Mouse (Mus musculus) cerebellum, adult 2 months (tissue): ENCODE measurements around the gene Tnf.

ENCODE experiments used
- CTCF ChIP-seq: fragments of 200-500 bp; IDR thresholded peaks from 2 replicates; pipeline ENCODE4 v1.5.1; 2011; ENCODE audit warnings: low read depth, mild to moderate bottlenecking, control low read depth, low read length, moderate library complexity, borderline replicate concordance; ENCODE audit not compliant: insufficient read depth
- POLR2A ChIP-seq: fragments of 200-500 bp; IDR thresholded peaks from 2 replicates; pipeline ENCODE4 v1.6.1; 2011; ENCODE audit warnings: low read length, control low read depth, borderline replicate concordance; ENCODE audit not compliant: insufficient read depth

DNA sequence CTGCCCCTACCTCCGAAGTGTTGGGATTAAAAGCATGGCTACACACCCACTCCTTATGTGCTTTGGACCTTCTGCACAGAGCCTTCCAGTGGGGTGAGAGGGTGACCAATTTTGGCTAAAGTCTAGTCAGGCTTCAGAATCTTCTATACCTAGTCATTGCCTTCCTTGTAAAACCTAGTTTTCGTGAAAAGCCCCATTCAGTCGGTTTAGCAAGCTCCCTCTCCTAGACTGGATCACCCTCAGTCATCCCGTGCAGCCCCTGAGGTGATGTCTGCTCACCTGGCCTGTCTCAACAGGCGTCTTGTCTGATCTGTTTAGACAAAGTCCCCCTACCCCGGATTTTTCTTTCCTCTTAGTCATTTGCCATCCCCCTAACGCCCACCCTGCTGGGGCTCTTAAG is 3.8 kb downstream of the Tnf start:
- TF ChIP-seq POLR2A (no peak), CTCF (no peak)
